Mouse (Mus musculus): Measurements from ENCODE around the gene Prkcz. TPM values are rescaled to one million over a fixed set of nuclear protein-coding genes. Genes with fewer than 3 reads are reported as not detected.
A peak's percentile ranks its signal among the peaks of the same experiment; 100 is the strongest.
"Not testable (repeated sequence)": the region's sequence is repeated elsewhere in the genome, so short reads cannot be mapped to it uniquely, and the experiment has no call there.

Prkcz gene
- total RNA-seq, 2 experiments from 2014 or later: 1.1 to 2.1 TPM

DNA sequence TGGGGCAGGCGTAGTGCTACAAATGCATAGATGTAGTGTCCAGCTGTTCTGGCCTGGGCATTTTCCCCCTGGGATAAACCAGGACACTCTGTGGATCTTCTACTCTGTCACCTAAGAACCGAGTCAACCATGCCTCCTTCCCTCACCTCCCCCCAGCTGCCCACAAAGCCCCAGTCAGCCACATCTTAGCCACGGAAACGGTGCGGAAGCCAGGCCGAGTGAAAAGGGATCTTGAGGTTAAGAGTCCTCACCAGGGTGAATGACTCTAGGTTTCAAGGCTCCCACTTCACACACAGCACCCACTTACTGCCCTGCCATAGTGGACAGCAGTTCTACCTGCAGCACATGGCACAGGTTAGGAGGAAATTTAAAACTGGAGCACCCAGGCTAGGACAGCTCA, 7.1 kb downstream of the Prkcz start:
- Histone ChIP-seq H3K4me3 (no peak overlapping the region), H3K27ac (no peak overlapping the region)
- intact Hi-C loops (cut with DNase I): no loop called here
- DNase-seq: no peak
- no peak for TF ChIP-seq CTCF (IDR thresholded peaks at IDR 0.05)

DNA sequence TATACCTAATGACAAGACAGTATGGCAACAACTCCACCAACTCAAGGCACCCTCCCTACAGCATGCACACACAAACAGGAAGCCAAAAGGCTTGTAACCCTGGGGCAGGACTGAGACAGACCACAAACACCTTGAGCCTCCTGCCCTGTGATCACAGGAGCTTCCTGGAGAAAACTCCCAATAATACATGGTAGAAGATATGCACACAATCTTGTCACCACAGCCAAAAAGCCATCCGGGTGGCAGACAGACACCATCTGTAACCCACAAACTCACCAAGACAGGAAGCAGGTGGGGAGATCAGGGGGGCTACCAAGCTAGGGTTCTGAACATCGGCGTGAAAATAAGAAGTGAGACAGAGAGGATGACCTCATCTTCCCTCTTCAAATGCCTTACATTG, 8.6 kb downstream of the Prkcz start:
- TF ChIP-seq CTCF (IDR thresholded peaks at IDR 0.05): no peak

DNA sequence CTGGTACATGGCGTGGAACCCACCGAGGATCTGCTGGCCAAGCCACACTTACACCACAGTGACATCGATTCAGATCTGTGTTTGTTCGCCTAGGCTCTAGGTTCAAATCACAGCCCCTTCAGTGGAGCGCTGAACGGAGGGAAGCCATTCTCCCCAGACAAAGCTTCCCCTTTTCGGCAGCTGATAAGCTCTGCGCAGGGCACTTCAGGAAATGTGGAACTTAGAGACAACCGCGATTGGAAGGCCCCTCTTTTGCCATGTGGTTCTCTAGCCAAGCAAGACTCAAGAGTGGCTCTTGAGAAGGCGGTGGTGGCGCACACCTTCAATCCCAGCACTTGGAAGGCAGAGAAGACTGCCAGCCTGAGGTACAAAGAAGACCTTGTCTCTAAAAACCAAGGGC, 14.8 kb downstream of the Prkcz start:
- Histone ChIP-seq H3K4me3 (no peak overlapping the region), H3K27ac (no peak overlapping the region)
- intact Hi-C loops (cut with DNase I): no loop called here
- no peak for DNase-seq
- no peak for TF ChIP-seq CTCF (IDR thresholded peaks at IDR 0.05)

More for the DNA sequence above, 8.6 kb downstream of the Prkcz start:
- Histone ChIP-seq H3K4me3 (no peak overlapping the region), H3K27ac (no peak overlapping the region)
- intact Hi-C loops (cut with DNase I): no loop called here
- DNase-seq: no peak

DNA sequence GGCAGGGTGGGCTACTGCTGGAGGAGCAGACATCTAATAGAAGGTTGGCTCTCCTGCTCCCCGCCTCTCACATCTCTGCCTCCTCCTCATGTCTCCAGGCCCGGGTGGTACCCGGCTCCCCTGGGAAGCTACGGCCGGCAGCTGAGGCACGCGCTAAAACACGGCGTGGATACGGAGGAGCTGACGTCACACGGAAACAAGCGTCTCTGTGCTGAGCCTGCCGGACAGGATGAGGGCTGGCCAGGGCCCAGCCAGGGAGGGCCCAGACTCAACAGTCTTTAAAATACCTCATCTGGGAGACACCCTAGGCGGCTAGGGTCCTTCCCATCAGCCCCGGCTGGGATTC, 15.6 kb downstream of the Prkcz start:
- no peak for TF ChIP-seq CTCF (IDR thresholded peaks at IDR 0.05)
- H3K4me3 ChIP-seq: peak overlapping the region; percentile 71
- peak; percentile 66 for DNase-seq
- intact Hi-C loops (cut with DNase I): no loop called here
- H3K27ac ChIP-seq: 0 out of 2 replicates have a peak overlapping the region, but pooled peaks have one; percentile 5

DNA sequence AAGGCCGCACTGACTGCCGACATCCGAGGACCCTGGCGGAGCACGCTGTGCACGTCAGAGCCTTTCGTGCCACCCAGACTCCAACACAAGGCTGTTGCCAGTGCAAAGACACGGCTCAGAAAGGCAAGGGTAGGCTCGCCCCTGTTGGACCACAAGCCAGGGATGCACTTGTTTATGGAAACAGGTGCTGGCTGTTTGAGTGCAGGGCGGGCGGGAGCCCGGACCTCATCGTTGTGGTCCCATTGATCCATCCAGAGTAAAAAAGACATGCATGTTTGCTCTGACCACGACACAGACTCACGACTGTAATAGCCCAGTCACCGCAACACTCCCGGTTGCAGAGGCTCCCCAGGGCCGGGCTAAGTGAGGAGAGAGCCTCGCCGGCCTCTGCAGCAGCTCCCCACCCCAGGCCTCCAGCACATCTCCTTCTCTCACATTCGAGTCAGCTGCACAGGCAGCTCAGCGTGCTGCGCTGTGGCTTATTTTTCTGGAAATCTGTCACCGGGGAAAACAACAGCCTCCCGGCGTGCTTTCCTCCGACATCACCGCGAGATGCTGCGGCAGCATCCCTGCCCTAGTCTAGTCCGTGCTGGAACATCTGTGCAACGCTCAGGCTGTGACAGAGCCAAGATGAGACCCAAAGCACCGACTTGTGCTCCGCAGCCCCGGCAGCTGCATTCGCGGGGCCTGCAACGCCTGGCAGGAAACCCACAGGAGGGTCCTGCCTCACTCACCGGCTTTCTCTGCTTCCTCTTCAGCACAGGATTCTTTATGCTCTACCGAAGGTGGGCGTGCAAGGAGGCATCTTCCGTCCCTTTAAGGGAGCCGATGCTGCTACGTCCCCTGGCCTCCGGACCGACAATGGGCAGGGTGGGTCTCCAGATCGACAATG, 16.2 kb downstream of the Prkcz start:
- intact Hi-C loops (cut with DNase I): no loop called here
- no peak for TF ChIP-seq CTCF (IDR thresholded peaks at IDR 0.05)
- DNase-seq: peak; percentile 22

DNA sequence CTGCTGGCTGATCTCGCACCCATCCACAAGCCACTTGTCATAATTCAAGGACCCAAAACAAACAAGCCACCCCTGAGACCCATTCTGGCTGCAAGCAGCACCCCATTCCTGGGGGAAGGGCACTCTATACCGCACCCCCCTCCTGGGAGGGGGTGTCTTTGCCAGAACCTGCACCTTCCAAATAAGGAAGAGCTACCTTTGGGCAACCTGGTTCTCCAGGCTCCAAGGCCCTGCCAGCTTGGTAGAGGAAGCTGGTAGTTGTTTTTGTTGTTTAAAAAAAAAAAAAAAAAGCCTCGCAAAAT, 16.9 kb downstream of the Prkcz start:
- DNase-seq: no peak
- no peak for TF ChIP-seq CTCF (IDR thresholded peaks at IDR 0.05)
- intact Hi-C loops (cut with DNase I): no loop called here
- Histone ChIP-seq H3K27ac (no peak overlapping the region), H3K4me3 (no peak overlapping the region)

More for the DNA sequence above, 16.2 kb downstream of the Prkcz start:
- H3K4me3 ChIP-seq: peak overlapping the region; percentile 71
- H3K27ac ChIP-seq: 0 out of 2 replicates have a peak overlapping the region, but pooled peaks have one; percentile 5

DNA sequence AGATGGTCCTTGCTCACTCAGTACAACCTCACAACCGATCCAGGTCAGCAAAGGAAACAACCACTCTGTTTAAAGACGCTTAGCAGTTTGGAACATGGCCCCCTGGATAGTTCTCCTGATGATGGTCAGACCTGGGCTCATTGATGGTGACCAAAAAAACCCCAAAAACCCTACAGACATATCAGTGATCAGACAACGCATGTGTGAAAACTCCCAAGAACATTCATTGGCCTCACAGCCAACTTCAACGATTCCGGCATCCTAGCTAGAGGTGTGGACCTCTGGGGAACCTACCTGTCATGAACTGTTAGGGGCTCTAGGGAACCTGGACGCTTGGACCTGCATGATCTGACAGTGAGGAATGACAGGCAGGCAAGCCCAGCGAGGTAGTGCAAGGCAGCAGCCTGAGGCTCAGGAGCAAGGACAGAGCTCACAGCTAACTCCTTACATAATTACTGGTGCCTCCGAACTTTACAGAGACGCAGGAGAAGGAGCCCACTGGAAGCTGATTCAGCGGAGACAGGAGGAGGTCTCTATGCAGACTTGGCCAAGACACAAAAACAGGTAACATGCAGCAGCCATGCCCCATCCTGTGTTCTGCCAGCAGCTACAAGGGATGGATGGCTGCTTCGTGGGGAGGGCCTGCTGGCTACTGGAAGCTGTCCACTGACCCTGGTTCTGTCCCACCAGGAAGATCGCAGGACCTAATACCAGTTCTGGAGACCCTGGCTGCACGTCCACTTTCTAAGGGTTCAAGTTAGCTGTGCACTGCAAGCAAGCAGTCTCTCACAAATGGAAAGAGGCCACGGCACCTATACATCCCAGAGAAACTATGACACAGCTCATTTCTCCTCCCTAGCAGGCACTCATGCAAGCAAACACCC, 17.5 kb downstream of the Prkcz start:
- DNase-seq: no peak
- no peak for TF ChIP-seq CTCF (IDR thresholded peaks at IDR 0.05)
- Histone ChIP-seq H3K4me3 (no peak overlapping the region), H3K27ac (no peak overlapping the region)
- intact Hi-C loops (cut with DNase I): no loop called here

DNA sequence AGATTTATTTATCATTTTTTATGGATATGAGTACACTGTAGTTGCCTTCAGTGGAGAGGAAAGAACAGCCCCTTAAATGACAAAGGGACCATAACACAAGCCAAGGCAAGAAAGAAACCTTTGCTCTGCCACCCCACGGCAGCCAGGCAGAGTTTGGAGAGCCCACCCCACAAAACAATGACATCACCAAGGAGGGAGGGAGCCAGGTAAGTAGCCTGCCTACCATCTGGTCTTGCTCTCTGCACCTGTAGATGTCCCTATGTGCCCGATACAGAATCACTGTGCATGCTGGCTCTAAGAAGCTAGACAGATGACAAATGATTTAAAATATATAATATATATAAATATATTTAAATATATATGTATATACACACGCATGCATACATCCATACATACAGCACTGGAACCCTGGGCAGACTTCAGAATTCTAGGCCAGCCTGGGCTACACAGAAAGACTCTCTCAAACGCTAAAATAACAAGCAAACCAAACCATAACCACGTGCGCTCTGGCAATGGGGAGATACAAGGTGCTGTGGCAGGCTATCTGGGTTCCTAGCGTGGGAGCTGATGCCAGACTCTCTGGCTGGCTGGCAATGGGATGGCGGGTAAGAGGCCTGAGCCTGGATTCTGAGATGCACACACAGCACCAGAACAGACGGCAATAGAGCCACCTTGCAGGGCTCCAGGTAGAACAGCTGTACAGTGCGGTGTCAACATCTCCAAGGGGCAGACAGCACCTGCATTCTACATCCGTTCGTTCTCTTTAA, 24.7 kb downstream of the Prkcz start:
- DNase-seq: no peak
- intact Hi-C loops (cut with DNase I): no loop called here

DNA sequence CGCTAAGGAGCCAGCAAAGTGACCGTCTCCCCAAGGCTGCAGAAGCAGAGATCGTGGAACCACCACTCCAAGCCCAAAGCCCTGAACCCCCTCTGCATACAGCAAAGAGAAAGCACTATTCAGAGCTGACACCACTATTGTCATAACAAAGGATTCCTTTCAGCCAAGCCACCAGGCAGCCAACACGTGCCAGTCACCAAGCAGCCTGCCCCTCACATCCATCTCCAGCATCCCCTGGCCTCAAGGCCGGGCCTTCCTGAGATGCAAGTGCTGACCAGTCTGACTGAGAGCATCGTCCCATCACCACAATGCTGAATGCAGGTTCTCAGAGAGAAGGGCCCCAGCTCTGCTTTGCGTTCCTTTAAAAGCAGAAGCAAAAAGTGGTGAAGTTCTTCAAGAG, 28.9 kb downstream of the Prkcz start:
- no peak for TF ChIP-seq CTCF (IDR thresholded peaks at IDR 0.05)
- no peak overlapping the region for H3K4me3 ChIP-seq
- intact Hi-C loops (cut with DNase I): no loop called here
- H3K27ac ChIP-seq: no peak overlapping the region
- DNase-seq: no peak

More for the DNA sequence above, 24.7 kb downstream of the Prkcz start:
- no peak for TF ChIP-seq CTCF (IDR thresholded peaks at IDR 0.05)
- Histone ChIP-seq H3K4me3 (no peak overlapping the region), H3K27ac (no peak overlapping the region)

DNA sequence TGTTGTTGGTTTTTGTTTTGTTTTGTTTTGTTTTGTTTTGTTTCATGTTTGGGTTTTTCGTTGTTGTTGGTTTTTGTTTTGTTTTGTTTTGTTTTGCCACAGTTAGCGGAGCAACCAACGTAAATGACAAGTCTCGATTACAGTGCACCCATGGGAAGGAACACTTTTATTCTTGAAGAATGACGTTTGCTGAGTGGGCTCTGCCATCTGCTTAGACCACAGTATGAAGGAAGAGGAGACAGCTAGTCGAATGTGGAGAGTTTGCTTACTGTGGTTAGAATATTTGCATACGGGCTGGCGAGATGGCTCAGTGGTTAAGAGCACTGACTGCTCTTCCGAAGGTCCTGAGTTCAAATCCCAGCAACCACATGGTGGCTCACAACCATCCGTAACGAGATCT, 32.8 kb downstream of the Prkcz start:
- intact Hi-C loops (cut with DNase I); DNase-seq; H3K4me3 ChIP-seq; H3K27ac ChIP-seq: not testable (repeated sequence)

DNA sequence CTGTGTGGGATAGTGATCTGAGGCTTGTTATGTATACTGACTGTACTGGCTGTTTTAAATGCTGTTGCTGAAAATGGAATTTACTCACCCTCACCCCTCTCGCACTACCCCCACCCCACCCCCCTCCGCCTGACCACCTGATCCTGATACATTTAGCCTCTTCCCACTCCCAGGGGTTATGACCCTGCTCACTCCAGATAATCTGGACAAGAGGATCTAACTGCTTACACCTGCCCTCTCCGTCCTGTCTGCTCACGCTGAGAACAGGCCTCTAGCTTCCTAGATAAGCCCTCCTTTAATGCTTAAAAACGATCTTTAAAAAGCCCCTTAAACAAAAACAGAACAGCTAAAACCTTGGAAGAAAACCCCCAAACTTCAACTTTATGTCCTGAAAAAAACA, 35.4 kb downstream of the Prkcz start:
- H3K27ac ChIP-seq: no peak overlapping the region
- TF ChIP-seq CTCF (IDR thresholded peaks at IDR 0.05): no peak
- DNase-seq: no peak
- intact Hi-C loops (cut with DNase I): no loop called here
- no peak overlapping the region for H3K4me3 ChIP-seq

DNA sequence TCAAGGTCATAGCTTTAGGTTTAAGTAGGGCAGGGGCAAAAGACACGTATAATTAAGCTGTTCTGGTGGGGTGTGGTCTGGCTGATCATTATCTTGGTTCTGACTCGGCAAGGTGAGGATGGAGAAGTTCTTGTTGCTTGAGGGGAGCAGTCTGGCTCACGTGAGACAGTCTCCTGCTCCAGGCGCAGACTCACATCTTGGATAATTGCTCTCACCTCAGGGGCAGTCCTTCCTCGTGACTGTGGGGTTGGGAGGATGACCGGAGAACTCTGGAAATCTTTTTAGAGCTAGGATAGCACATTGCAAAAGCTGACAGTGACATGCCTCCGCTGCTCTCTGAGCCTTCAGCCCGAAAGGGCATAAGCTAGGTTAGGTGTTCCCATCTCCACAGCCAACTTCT, 36.6 kb downstream of the Prkcz start:
- no peak for DNase-seq
- Histone ChIP-seq H3K27ac (no peak overlapping the region), H3K4me3 (no peak overlapping the region)
- intact Hi-C loops (cut with DNase I): loop anchor here (5.0 kb wide), 1 partner anchor 83 kb away; the partner anchor contains the start of gene Cfap74
- no peak for TF ChIP-seq CTCF (IDR thresholded peaks at IDR 0.05)

Measured in gastrocnemius, adult 2 months (tissue).